Mouse (Mus musculus) myocyte (in vitro differentiated cells): Measurements from ENCODE around the gene Asxl1. TPM values are rescaled to one million over a fixed set of nuclear protein-coding genes. Genes with fewer than 3 reads are reported as not detected.

ENCODE experiments used
- H3K27me3 ChIP-seq: one replicate; pipeline ENCODE4 v1.6.1; 2011; ENCODE audit not compliant: control insufficient read depth, insufficient read depth, insufficient read length
- H3K36me3 ChIP-seq: one replicate; pipeline ENCODE4 v1.6.1; 2011; ENCODE audit not compliant: control insufficient read depth, insufficient read depth
- H3K4me2 ChIP-seq: one replicate; pipeline ENCODE4 v1.6.1; 2011; ENCODE audit warnings: low read depth, control low read depth
- H3K4me3 ChIP-seq: one replicate; pipeline ENCODE4 v1.5.1; 2011; ENCODE audit warnings: mild to moderate bottlenecking, control low read depth, moderate library complexity
- H3K79me2 ChIP-seq: one replicate; pipeline ENCODE4 v1.6.1; 2011; ENCODE audit not compliant: control insufficient read depth, insufficient read depth
- H3ac ChIP-seq: one replicate; pipeline ENCODE4 v1.6.1; 2011; ENCODE audit not compliant: control insufficient read depth, insufficient read length
- CEBPB ChIP-seq: IDR thresholded peaks from 2 replicates; pipeline ENCODE4 v1.6.1; 2011; ENCODE audit warnings: mild to moderate bottlenecking, moderate library complexity; ENCODE audit not compliant: poor library complexity, insufficient read depth, severe bottlenecking
- E2F4 ChIP-seq: IDR thresholded peaks from one replicate; pipeline ENCODE4 v1.6.1; 2011; ENCODE audit warnings: mild to moderate bottlenecking, control low read depth, moderate library complexity; ENCODE audit not compliant: insufficient read depth
- MAX ChIP-seq: IDR thresholded peaks from one replicate; pipeline ENCODE4 v1.6.1; 2011; ENCODE audit warnings: low read depth, mild to moderate bottlenecking, control low read depth
- MYOD1 ChIP-seq, 3 experiments: IDR thresholded peaks; one replicate each; pipeline ENCODE4 v1.6.1; 2011; ENCODE audit warnings: control low read depth in 2 of 3, low read depth in 2 of 3, mild to moderate bottlenecking in 2 of 3, moderate library complexity in 1 of 3; ENCODE audit not compliant: insufficient read length in 2 of 3, control insufficient read depth in 1 of 3
- MYOG ChIP-seq, 3 experiments: IDR thresholded peaks; one replicate each; pipeline ENCODE4 v1.6.1; 2011; ENCODE audit warnings: control low read depth in 2 of 3, low read depth in 2 of 3, mild to moderate bottlenecking in 2 of 3; ENCODE audit not compliant: insufficient read length in 2 of 3, control insufficient read depth in 1 of 3, insufficient read depth in 1 of 3
- POLR2A ChIP-seq: IDR thresholded peaks from one replicate; pipeline ENCODE4 v1.6.1; 2011; ENCODE audit warnings: low read depth, mild to moderate bottlenecking, control low read depth, moderate library complexity; ENCODE audit not compliant: insufficient read length
- POLR2AphosphoS2 ChIP-seq: IDR thresholded peaks from one replicate; pipeline ENCODE4 v1.6.1; 2011; ENCODE audit warnings: low read depth, control low read depth; ENCODE audit not compliant: insufficient read length
- REST ChIP-seq: IDR thresholded peaks from one replicate; pipeline ENCODE4 v1.6.1; 2011; ENCODE audit warnings: mild to moderate bottlenecking, control low read depth, moderate library complexity; ENCODE audit not compliant: insufficient read depth, insufficient read length
- SRF ChIP-seq: IDR thresholded peaks from one replicate; pipeline ENCODE4 v1.6.1; 2011; ENCODE audit warnings: low read depth; ENCODE audit not compliant: control insufficient read depth, insufficient read length
- TCF12 ChIP-seq: IDR thresholded peaks from one replicate; pipeline ENCODE4 v1.6.1; 2011; ENCODE audit warnings: mild to moderate bottlenecking, control low read depth; ENCODE audit not compliant: poor library complexity, insufficient read depth, severe bottlenecking
- TCF3 ChIP-seq: IDR thresholded peaks from one replicate; pipeline ENCODE4 v1.6.1; 2011; ENCODE audit warnings: low read depth, control low read depth; ENCODE audit not compliant: insufficient read length
- USF1 ChIP-seq: IDR thresholded peaks from one replicate; pipeline ENCODE4 v1.6.1; 2011; ENCODE audit warnings: low read depth, mild to moderate bottlenecking, control low read depth, moderate library complexity
- polyA plus RNA-seq: library from polyadenylated mRNA; unstranded; fragments of >200 nt; fragmentation: generic; extraction: Trizol; gene quantifications from one replicate; pipeline ENCODE4 v1.2.1, GENCODE M21; 2012; ENCODE audit warnings: missing spikeins

Gene Asxl1
- polyA plus RNA-seq, 1 experiment = 15.4 TPM

GRCm38 (mm10) chr2:153389831-153390230 lies 44.2 kb downstream of the Asxl1 start:
- TF ChIP-seq TCF3 (no peak), SRF (no peak), USF1 (no peak), E2F4 (no peak), MYOD1 (IDR thresholded peaks at IDR 0.05; ENCODE audit: control insufficient read depth in 1 of 3, insufficient read length in 2 of 3, low read depth in 2 of 3) (no peak), POLR2AphosphoS2 (no peak), CEBPB (no peak), MYOG (IDR thresholded peaks at IDR 0.05; ENCODE audit: control insufficient read depth in 1 of 3, insufficient read depth in 1 of 3, insufficient read length in 2 of 3, low read depth in 2 of 3) (no peak)
- peaks cover 51% of the 10 kb centered on the region for H3K36me3 ChIP-seq
- H3K27me3 ChIP-seq = no peaks in the 10 kb centered on the region
- H3K4me2 ChIP-seq = no peak overlapping the region
- H3ac ChIP-seq = no peak overlapping the region
- peaks cover 8% of the 10 kb centered on the region for H3K79me2 ChIP-seq
- no peak overlapping the region for H3K4me3 ChIP-seq

DNA sequence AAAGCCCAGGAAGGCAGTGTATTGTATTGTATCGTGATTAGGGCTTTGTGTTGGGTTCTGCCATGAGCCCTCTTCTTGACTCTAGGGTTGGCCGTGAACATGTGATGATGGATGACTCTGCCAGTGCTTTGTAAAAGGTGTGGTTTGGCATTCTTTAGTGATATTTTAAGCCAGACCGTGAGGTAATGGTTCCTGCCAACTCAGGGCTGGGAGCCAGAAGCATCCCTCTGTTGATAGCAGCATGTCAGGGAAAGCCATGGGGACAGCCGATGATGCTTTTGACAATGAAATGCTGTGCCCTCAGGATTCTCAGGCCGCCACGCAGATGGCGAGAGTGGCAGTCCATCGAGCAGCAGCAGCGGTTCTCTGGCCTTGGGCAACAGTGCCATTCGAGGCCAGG lies 47.4 kb downstream of the Asxl1 start:
- no peak overlapping the region for H3K4me3 ChIP-seq
- no peaks in the 10 kb centered on the region for H3K79me2 ChIP-seq
- H3ac ChIP-seq = no peak overlapping the region
- H3K36me3 ChIP-seq = peaks cover 70% of the 10 kb centered on the region
- no peaks in the 10 kb centered on the region for H3K27me3 ChIP-seq
- TF ChIP-seq MAX (no peak), MYOD1 (IDR thresholded peaks at IDR 0.05; ENCODE audit: control insufficient read depth in 1 of 3, insufficient read length in 2 of 3, low read depth in 2 of 3) (no peak), TCF3 (no peak), POLR2AphosphoS2 (no peak), CEBPB (no peak), REST (no peak), USF1 (no peak), POLR2A (no peak), MYOG (IDR thresholded peaks at IDR 0.05; ENCODE audit: control insufficient read depth in 1 of 3, insufficient read depth in 1 of 3, insufficient read length in 2 of 3, low read depth in 2 of 3) (no peak)
- no peak overlapping the region for H3K4me2 ChIP-seq

GRCm38 (mm10) chr2:153397790-153398515 lies 52.3 kb downstream of the Asxl1 start:
- TF ChIP-seq CEBPB = no peak
- TF ChIP-seq POLR2A = no peak
- TF ChIP-seq POLR2AphosphoS2 = no peak
- TF ChIP-seq USF1 = no peak
- TF ChIP-seq SRF = no peak
- TF ChIP-seq TCF3 = no peak
- no peak for TF ChIP-seq REST
- no peak for TF ChIP-seq MYOG (IDR thresholded peaks at IDR 0.05; ENCODE audit: control insufficient read depth in 1 of 3, insufficient read depth in 1 of 3, insufficient read length in 2 of 3, low read depth in 2 of 3)
- no peak for TF ChIP-seq TCF12
- no peak for TF ChIP-seq E2F4
- TF ChIP-seq MAX = no peak
- no peak for TF ChIP-seq MYOD1 (IDR thresholded peaks at IDR 0.05; ENCODE audit: control insufficient read depth in 1 of 3, insufficient read length in 2 of 3, low read depth in 2 of 3)
- Histone ChIP-seq H3ac (no peak overlapping the region), H3K4me3 (no peak overlapping the region), H3K36me3 (peaks cover 77% of the 10 kb centered on the region), H3K79me2 (no peaks in the 10 kb centered on the region), H3K27me3 (no peaks in the 10 kb centered on the region), H3K4me2 (no peak overlapping the region)

- Histone ChIP-seq H3K27me3 (no peaks in the 10 kb centered on the region), H3K36me3 (peaks cover 66% of the 10 kb centered on the region), H3K4me3 (no peak overlapping the region), H3K79me2 (no peaks in the 10 kb centered on the region), H3ac (no peak overlapping the region), H3K4me2 (no peak overlapping the region)
- TF ChIP-seq E2F4 (no peak), SRF (no peak)
Measured at GRCm38 (mm10) chr2:153399166-153399565, 53.5 kb downstream of the Asxl1 start.

- Histone ChIP-seq H3K4me3 (no peak overlapping the region), H3K27me3 (no peaks in the 10 kb centered on the region), H3K4me2 (no peak overlapping the region), H3K36me3 (peaks cover 18% of the 10 kb centered on the region), H3ac (no peak overlapping the region), H3K79me2 (no peaks in the 10 kb centered on the region)
- TF ChIP-seq MYOD1 (IDR thresholded peaks at IDR 0.05; ENCODE audit: control insufficient read depth in 1 of 3, insufficient read length in 2 of 3, low read depth in 2 of 3) (no peak), CEBPB (no peak), POLR2A (no peak), MAX (no peak), REST (no peak), SRF (no peak), USF1 (no peak), TCF3 (no peak), POLR2AphosphoS2 (peak; percentile 23)
Measured at GRCm38 (mm10) chr2:153404062-153404461, 58.4 kb downstream of the Asxl1 start.
